Mouse (Mus musculus): Measurements from ENCODE around the gene Cwh43.

Gene Cwh43

GRCm38 (mm10) chr5:73383647-73383970, 22.3 kb upstream of the Cwh43 start:
- in situ Hi-C loops (cut with MboI; ENCODE audit: low sequenced_read_pairs), result loop anchor here (25.0 kb wide), 1 partner anchor 396 kb away; no protein-coding TSS in a partner anchor

- in situ Hi-C loops (cut with MboI; ENCODE audit: low sequenced_read_pairs), result loop anchor here (25.0 kb wide), 1 partner anchor 406 kb away; no protein-coding TSS in a partner anchor
Observed at GRCm38 (mm10) chr5:73393041-73393440, 12.8 kb upstream of the Cwh43 start.

- in situ Hi-C loops (cut with MboI; ENCODE audit: low sequenced_read_pairs), result loop anchor here (25.0 kb wide), 1 partner anchor 413 kb away; no protein-coding TSS in a partner anchor
Observed at GRCm38 (mm10) chr5:73399768-73400526, 5.9 kb upstream of the Cwh43 start.

GRCm38 (mm10) chr5:73401341-73401740, 4.5 kb upstream of the Cwh43 start:
- in situ Hi-C loops (cut with MboI; ENCODE audit: low sequenced_read_pairs), result no loop called here

GRCm38 (mm10) chr5:73402911-73403310, 3.0 kb upstream of the Cwh43 start:
- in situ Hi-C loops (cut with MboI; ENCODE audit: low sequenced_read_pairs), result no loop called here

GRCm38 (mm10) chr5:73403311-73404068, 2.4 kb upstream of the Cwh43 start:
- in situ Hi-C loops (cut with MboI; ENCODE audit: low sequenced_read_pairs), result no loop called here

GRCm38 (mm10) chr5:73404790-73405189, 1.1 kb upstream of the Cwh43 start:
- in situ Hi-C loops (cut with MboI; ENCODE audit: low sequenced_read_pairs), result no loop called here

GRCm38 (mm10) chr5:73406861-73407260, 986 bp downstream of the Cwh43 start:
- in situ Hi-C loops (cut with MboI; ENCODE audit: low sequenced_read_pairs), result no loop called here

- in situ Hi-C loops (cut with MboI; ENCODE audit: low sequenced_read_pairs), result no loop called here
Observed at GRCm38 (mm10) chr5:73409970-73410369, 4.1 kb downstream of the Cwh43 start.

- in situ Hi-C loops (cut with MboI; ENCODE audit: low sequenced_read_pairs), result no loop called here
Observed at GRCm38 (mm10) chr5:73411771-73412170, 5.9 kb downstream of the Cwh43 start.

- in situ Hi-C loops (cut with MboI; ENCODE audit: low sequenced_read_pairs), result no loop called here
Observed at GRCm38 (mm10) chr5:73414172-73414571, 8.3 kb downstream of the Cwh43 start.

GRCm38 (mm10) chr5:73419045-73419695, 13.3 kb downstream of the Cwh43 start:
- in situ Hi-C loops (cut with MboI; ENCODE audit: low sequenced_read_pairs), result no loop called here

- in situ Hi-C loops (cut with MboI; ENCODE audit: low sequenced_read_pairs), result no loop called here
Observed at GRCm38 (mm10) chr5:73426824-73427223, 20.9 kb downstream of the Cwh43 start.

- in situ Hi-C loops (cut with MboI; ENCODE audit: low sequenced_read_pairs), result loop anchor here (5.0 kb wide), 1 partner anchor 206 kb away; no protein-coding TSS in a partner anchor
Observed at GRCm38 (mm10) chr5:73431581-73431980, 25.7 kb downstream of the Cwh43 start.

GRCm38 (mm10) chr5:73432805-73433204, 26.9 kb downstream of the Cwh43 start:
- in situ Hi-C loops (cut with MboI; ENCODE audit: low sequenced_read_pairs), result loop anchor here (5.0 kb wide), 1 partner anchor 204 kb away; no protein-coding TSS in a partner anchor

GRCm38 (mm10) chr5:73434764-73435163, 28.9 kb downstream of the Cwh43 start:
- in situ Hi-C loops (cut with MboI; ENCODE audit: low sequenced_read_pairs), result loop anchor here (5.0 kb wide), 1 partner anchor 203 kb away; no protein-coding TSS in a partner anchor

- in situ Hi-C loops (cut with MboI; ENCODE audit: low sequenced_read_pairs), result no loop called here
Observed at GRCm38 (mm10) chr5:73442176-73442575, 36.3 kb downstream of the Cwh43 start.

GRCm38 (mm10) chr5:73450276-73450675, 44.4 kb downstream of the Cwh43 start:
- in situ Hi-C loops (cut with MboI; ENCODE audit: low sequenced_read_pairs), result no loop called here

GRCm38 (mm10) chr5:73454502-73455306, 48.8 kb downstream of the Cwh43 start:
- in situ Hi-C loops (cut with MboI; ENCODE audit: low sequenced_read_pairs), result no loop called here

GRCm38 (mm10) chr5:73455307-73455687, 49.4 kb downstream of the Cwh43 start:
- in situ Hi-C loops (cut with MboI; ENCODE audit: low sequenced_read_pairs), result no loop called here

Measured in CH12F3 (cell line).